Mouse (Mus musculus): ENCODE data around the gene Gm10570.

Gm10570 gene

DNA sequence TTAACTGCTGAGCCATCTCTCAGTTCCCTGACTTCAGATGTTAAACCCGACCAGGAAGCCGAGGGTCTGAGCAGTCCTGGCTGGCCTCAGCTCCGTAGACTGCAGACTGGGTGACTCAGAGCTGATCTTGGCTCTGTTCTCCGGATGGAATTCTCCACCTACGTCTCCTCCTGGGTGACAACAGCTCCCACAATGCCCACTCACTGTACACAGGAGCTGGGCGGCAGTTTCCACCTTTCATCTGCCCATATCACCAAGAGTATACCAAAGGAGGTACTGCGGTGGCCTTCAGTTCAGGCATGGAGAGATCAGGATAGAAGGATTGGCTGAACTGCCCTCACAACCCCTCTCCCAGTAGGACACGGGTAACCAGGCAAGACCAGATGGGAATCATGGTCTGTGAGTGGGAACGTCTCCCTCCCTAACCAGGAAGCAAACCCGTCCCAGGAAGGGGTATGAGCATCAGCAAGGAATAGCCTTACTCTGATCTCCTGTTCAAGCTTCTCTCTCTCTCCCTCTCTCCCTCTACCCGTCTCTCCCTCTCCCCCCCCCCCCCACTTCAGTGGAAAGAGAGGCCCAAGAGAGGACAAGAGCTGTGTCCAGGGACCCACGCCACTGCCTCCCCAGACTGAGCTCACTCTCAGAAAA is 34.7 kb downstream of the Gm10570 start:
- DNase-seq (ENCODE audit: low read depth): no peak

DNA sequence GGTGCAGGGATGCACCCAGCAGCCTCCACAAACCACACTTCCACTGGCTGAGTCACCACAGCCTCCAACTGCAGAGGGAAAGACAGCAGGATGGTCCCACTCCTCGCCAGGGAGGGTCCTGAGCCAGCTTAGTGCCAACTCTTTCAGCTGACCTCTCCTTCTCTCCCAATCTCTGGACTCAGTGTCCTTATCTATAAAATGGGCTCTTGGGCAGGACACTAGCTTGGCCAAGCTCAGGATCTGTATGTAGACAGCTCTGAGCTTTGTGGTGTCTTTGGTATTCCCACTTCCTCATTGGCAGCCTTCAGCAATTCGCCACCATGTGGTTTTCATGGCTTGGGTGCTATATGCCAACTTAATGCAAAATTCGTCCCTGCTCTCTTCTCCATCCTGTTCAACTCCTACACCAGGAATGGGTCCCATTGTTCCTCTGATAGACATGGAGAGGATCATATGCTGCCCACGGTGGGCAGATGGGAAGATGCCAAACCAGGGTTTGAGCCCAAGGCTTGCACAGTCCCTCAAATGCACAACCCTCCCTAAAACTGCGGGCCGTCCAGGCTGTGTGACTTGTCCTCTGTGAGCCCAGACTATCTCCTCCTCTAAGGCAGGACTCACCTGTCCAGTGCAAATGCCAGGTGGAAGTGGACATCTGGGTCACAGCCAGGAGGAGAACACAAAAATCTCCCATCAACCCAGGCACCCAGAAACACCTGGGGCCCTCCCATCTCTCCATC is 37.7 kb downstream of the Gm10570 start:
- no peak for DNase-seq (ENCODE audit: low read depth)

DNA sequence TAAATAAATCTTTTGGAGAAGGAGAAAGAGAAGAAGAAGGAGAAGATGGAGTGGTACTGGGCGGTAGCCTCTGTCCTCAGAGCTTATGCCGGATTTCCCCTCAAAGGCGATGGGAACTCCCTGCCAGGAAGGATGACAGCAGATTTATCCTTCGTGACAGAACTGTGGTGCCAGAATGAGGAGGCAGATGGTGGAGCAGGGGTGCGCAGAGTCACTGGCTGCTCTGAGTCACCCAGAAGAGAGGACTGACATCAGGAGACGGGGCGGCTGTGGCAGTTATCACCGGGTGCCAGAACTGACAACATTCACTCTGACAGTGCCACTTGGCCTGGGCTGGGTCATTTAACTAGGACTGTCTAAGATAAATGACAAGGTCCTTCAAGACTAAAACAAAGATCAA is 38.4 kb downstream of the Gm10570 start:
- DNase-seq (ENCODE audit: low read depth): no peak

DNA sequence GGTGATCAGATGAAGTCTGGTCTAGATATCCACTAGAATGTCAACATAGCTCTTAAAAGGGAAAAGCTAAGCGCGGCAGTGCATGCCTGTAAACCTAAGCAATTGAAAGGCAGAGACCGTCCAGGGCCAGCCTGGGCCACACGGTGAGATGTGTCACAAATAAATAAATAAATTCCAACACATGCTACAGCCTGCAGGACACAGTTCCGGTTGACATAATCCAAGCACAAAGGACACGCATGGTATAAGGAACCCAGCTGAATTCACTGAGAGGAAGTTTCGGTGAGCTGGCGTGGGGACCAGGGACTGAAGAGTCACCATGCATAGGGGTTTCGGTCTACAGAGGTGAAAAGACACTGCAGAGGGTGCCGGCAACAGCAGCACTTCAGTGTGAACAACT is 39.7 kb downstream of the Gm10570 start:
- DNase-seq (ENCODE audit: low read depth): no peak

DNA sequence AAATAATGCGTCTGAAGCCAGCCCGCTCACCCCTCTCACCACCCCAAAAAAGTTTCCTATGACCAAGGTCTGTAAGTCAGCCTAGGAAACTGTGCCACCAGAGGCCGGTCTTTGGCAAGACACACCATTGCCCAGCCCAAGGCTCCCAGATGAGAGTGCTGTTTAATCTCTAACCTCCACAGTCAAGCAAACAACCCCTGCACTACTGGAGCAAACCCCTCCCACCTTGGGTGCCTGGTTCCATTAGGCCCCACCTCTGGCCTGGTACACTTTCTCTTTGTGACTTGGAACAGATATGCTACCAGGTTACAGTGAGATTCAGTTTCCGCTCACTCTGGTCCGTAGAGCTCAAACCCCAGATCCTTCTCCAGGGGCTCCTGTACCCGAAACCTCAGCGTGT is 41.4 kb downstream of the Gm10570 start:
- DNase-seq (ENCODE audit: low read depth): no peak

DNA sequence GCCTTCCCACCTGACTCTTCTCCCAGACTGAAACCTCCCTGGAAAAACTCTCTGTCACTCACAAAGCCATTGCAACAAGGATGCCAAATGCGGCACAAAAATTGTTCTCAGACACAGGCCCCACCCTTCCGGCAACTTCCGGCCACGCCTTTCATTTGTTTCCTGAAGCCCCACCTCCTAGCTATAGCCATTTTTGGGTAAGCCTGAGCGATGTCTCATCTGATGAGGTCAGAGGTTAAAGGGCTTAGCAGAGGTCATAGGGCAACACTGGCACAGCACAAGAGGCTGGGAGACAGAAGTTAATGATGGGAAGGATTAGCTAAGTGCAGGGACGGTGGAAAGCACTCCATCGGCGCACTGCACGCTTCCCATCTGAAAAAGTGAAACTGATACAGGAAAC is 41.9 kb downstream of the Gm10570 start:
- no peak for DNase-seq (ENCODE audit: low read depth)

DNA sequence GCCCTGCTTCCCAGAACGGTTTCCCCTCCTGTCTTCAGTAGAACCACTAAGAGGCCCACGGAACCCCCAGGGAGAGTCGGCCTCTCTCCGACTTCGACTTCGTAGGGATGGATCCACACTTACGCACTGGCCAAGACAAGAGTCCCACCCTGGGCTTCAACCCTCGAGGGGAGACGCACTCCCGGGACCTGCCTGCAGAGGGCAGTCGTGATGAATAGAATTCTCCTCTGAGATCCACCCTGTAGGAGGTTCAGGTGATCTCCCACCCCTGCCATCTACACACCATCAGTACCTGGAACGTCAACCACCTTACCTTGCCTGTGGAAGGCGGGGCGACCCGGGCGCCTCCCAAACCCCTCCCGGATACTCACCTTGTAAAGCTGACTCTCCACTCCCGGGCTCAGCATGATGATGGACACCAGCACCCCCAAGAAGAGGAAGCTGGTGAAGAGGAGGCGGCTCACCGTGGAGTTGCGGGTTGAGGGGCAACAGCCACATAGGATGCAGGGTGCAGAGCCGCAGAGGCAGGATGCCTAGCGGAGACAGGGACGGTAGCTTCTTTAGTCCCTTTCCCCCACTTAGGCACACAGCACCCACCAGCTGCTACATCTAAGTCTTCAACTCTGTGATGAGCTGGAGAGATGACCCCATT is 43.6 kb downstream of the Gm10570 start:
- no peak for DNase-seq (ENCODE audit: low read depth)

DNA sequence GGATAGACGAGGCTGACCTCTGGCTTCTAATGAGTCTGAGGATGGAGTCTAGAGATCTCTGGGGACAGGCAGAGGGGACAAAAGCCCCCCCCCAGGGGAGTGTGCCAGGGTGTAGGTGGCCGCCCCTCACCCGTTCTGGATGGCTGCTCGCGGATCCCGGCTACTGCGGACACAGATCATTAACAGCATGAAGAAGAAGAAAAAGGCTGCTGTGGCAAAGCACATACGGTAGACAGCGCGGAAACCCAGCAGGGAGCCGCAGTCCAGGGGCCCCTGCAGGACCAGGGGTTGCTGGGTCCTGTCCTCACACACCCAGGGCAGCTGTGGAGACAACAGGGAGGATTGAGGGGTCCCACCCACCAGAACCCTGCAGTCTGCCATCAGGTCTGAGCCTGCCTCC is 44.3 kb downstream of the Gm10570 start:
- DNase-seq (ENCODE audit: low read depth): no peak

DNA sequence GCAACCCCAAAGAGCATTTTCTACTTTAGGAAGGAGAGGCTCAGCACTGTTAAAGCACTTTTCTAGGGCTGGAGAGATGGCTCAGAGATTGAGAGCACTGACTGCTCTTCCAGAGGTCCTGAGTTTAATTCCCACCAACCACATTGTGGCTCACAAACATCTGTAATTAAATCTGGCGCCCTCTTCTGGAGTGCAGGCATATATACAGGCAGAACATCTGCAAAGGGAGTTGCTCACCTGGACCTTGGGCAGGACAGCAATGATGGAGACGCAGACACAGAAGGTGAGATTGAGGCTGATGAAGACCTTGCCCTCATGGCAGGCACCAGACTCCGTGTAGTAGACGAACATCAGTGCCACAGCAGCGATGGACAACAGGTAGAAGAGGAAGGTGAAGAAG is 48.1 kb downstream of the Gm10570 start:
- no peak for DNase-seq (ENCODE audit: low read depth)
